Mouse (Mus musculus): ENCODE measurements around the gene Rrad. TPM values are rescaled to one million over a fixed set of nuclear protein-coding genes. Genes with fewer than 3 reads are reported as not detected.

The Rrad gene
- total RNA-seq, 2 experiments from 2014 or later: 355 to 387 TPM

GRCm38 (mm10) chr8:104620765-104621164 lies 10.4 kb downstream of the Rrad start:
- intact Hi-C loops (cut with DNase I): no loop called here
- no peak for DNase-seq

GRCm38 (mm10) chr8:104613119-104613518 lies 18.0 kb downstream of the Rrad start:
- peak in 1 of 2 experiments; percentile 38 for DNase-seq
- intact Hi-C loops (cut with DNase I): no loop called here

- intact Hi-C loops (cut with DNase I): no loop called here
- no peak for DNase-seq
Measured at GRCm38 (mm10) chr8:104611613-104612012, 19.5 kb downstream of the Rrad start.

GRCm38 (mm10) chr8:104610185-104610766 lies 20.9 kb downstream of the Rrad start:
- DNase-seq: peak; percentile 61 to 68
- intact Hi-C loops (cut with DNase I): loop anchor here (1.0 kb wide), 1 partner anchor 19 kb away; no protein-coding TSS in a partner anchor

DNA sequence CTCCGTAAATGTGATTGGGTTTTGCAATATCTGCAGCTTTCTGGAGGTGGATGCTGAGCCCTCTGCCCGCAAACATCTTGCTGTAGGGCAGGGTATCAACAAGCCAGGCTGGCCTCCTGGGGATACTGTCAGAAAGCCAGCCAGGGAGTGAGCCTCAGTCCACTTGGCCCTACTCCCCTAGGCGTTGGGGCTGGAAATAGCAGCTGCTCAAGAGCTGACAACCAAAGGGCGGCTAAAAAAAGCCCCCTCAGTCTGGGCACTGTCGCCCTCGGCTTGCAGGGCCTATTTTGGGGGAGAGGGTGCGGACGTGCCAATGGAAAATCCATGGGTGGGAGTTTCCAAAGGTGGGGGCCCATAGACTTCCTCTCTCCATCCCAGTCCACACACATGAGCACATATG lies 21.9 kb downstream of the Rrad start:
- intact Hi-C loops (cut with DNase I): loop anchor here (10.0 kb wide), 1 partner anchor 176 kb away; no protein-coding TSS in a partner anchor
- DNase-seq: peak; percentile 46 to 61

GRCm38 (mm10) chr8:104607944-104608343 lies 23.2 kb downstream of the Rrad start:
- intact Hi-C loops (cut with DNase I): loop anchor here (10.0 kb wide), 1 partner anchor 177 kb away; no protein-coding TSS in a partner anchor
- DNase-seq: peak; percentile 64 to 76

GRCm38 (mm10) chr8:104606329-104606728 lies 24.8 kb downstream of the Rrad start:
- peak in 1 of 2 experiments; percentile 40 for DNase-seq
- intact Hi-C loops (cut with DNase I): loop anchor here (10.0 kb wide), 1 partner anchor 178 kb away; no protein-coding TSS in a partner anchor

- DNase-seq: no peak
- intact Hi-C loops (cut with DNase I): loop anchor here (2.0 to 10.0 kb wide), 2 partner anchors 52 to 182 kb away; no protein-coding TSS in a partner anchor
Measured at GRCm38 (mm10) chr8:104603245-104603593, 27.9 kb downstream of the Rrad start.

DNA sequence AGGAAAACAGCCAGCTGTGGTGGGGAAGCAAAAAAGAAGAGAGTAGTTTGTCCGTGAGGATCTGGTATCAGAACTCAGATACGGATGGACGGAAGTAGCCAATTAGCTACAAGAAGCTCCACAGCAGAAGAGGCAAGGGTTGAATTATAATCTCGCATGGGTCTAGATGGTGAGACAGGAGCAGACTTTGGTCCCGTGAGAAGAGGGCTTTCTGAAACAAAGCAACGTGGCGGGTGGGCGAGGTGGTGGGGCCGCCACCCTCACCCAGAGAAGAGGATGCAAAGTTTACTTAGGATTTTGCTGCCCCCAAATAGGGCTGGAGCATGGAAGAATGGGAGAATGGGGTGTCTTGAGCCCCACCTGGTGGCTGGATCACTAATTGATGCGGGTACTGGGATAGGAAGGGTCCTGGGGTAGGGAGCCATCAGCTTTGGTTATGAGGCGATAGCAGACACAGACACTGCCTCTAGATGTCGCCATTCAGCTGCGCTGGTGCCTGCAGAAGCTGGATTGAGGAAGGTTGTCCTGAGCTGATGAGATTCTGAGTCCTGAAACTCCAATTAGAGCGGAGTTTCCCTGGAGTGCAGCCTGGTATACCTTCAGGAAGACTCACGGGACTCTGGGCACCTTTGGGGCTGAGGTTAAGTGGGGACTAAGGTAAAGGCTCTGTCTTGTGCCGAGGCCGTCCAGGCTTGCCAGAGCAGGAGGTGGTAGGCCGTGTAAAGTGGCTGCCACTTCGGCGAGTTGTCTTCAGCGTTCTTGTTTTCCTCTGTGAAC lies 28.5 kb downstream of the Rrad start:
- peak; percentile 83 to 85 for DNase-seq
- intact Hi-C loops (cut with DNase I): loop anchor here (1.0 to 10.0 kb wide), 3 partner anchors 42 to 182 kb away; no protein-coding TSS in a partner anchor

DNA sequence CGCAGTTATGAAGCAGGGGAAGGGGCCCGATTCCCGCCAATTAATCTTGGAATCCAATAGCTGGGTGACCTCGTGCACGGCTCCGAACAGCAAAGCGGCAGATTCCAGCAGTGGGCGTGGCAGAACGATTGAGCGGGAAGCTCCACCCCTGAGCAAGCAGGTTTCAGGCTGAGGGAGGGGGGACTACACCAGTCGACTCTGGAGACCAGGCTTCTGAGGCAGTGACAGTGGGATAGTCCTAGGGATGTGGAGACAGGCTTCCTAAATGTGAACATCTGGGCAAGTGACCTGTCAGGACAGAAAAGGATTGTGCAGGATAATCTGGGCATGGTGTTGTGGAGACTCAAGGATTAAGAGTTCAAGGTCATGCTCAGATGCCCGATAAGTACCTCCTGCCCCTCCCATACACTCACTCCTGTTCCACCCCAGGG lies 29.2 kb downstream of the Rrad start:
- DNase-seq: no peak
- intact Hi-C loops (cut with DNase I): loop anchor here (1.0 to 10.0 kb wide), 3 partner anchors 42 to 183 kb away; no protein-coding TSS in a partner anchor

DNA sequence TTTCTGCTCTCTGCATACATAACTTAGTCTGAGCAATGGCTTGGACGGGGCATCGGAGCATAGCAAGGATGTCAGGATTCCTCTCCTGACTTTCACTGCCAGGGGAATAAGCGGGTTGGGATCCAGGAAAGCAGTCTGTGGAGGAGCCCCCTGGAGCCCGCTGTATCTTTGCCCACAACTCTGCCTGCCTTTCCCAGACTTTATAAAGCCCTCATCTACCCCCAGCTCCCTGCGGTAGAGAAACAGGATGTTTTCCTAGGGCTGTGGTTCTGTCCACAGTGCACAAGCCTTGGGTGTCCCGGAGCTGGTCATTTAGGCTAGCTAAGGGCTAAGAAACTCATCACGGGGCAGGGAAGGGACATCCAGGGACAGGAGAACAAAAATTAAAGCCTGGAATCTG lies 29.7 kb downstream of the Rrad start:
- DNase-seq: no peak
- intact Hi-C loops (cut with DNase I): loop anchor here (10.0 kb wide), 1 partner anchor 183 kb away; no protein-coding TSS in a partner anchor

DNA sequence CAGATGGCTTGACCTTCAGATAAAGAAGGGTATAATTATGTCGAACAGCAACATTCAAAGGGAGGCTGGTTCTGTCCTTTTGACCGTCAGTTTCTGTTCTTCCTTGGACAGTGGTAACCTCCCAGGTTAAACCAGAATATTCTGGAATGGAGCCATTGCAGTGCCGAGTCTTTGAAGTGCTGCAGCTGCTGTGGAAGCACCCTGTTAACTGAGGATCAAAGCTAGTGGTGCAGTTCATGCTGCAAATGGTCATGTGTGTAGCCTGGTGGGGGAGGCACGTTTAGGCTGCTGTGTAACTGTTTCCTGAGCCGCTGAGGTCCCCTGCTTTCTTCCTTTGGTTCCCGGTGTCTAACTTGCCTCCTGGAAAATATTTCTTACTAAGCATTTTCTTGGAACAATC lies 32.6 kb downstream of the Rrad start:
- intact Hi-C loops (cut with DNase I): no loop called here
- no peak for DNase-seq

GRCm38 (mm10) chr8:104597656-104598055 lies 33.5 kb downstream of the Rrad start:
- no peak for DNase-seq
- intact Hi-C loops (cut with DNase I): no loop called here

DNA sequence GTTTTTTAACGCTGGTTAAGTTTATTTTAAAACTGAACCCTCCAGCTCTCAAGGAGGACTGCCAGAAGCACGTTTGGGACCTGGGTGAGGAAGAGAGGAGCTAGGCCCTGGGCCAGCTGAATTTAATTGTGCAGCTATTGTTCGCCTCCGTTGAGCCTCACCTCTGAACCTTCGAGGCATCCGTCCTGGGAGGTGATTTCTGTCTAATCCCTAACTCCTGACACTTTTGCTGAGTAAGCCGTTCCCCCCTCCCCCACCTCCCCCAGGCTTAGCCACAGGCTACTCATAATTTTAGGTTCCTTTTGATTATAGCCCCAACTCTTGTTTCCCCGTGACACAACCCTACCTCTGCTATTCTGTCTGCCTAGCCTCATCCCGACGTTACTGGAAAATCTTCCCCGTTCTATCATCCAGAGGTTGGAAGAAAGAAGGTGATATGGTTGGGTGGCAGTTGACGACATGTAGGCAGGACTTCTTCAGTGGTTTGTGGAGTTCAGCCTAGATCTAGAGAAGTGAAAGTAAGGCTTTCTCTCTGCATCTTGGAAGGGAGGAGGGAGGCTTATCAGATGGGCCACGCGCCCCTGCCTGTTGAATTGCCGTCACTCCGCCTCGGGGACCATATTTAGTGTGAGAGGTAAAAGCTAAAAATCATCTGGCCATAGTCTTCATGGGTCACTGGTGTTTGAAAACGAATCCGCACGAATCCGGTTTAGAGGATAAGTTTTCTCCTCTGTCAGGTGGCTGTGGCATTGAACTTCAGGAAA lies 35.2 kb downstream of the Rrad start:
- DNase-seq: no peak
- intact Hi-C loops (cut with DNase I): no loop called here

- intact Hi-C loops (cut with DNase I): no loop called here
- DNase-seq: no peak
Measured at GRCm38 (mm10) chr8:104594611-104595362, 36.3 kb downstream of the Rrad start.

GRCm38 (mm10) chr8:104593536-104594325 lies 37.4 kb downstream of the Rrad start:
- intact Hi-C loops (cut with DNase I): no loop called here

GRCm38 (mm10) chr8:104592566-104592965 lies 38.6 kb downstream of the Rrad start:
- intact Hi-C loops (cut with DNase I): no loop called here
- no peak for DNase-seq

More at GRCm38 (mm10) chr8:104593536-104594325, 37.4 kb downstream of the Rrad start:
- no peak for DNase-seq

DNA sequence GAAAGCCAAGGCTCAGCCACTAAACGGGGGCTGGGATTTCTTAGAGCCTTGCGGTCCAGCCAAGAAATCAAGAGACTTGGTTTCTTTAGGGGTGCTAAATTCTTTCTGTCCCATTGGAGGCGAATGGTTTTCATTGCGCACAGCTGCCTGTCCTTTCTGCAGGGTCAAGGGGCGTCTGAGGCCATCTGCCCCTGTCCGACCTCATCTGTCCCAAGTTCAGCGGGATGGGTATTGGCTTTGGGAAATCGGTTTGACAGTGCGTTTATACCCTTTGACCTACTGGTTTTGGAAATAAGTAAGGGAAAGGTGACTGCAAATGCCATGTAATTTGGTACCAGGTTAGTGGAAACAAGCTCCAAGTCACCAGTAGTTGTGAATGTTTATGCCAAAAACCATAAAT lies 39.3 kb downstream of the Rrad start:
- no peak for DNase-seq
- intact Hi-C loops (cut with DNase I): no loop called here

DNA sequence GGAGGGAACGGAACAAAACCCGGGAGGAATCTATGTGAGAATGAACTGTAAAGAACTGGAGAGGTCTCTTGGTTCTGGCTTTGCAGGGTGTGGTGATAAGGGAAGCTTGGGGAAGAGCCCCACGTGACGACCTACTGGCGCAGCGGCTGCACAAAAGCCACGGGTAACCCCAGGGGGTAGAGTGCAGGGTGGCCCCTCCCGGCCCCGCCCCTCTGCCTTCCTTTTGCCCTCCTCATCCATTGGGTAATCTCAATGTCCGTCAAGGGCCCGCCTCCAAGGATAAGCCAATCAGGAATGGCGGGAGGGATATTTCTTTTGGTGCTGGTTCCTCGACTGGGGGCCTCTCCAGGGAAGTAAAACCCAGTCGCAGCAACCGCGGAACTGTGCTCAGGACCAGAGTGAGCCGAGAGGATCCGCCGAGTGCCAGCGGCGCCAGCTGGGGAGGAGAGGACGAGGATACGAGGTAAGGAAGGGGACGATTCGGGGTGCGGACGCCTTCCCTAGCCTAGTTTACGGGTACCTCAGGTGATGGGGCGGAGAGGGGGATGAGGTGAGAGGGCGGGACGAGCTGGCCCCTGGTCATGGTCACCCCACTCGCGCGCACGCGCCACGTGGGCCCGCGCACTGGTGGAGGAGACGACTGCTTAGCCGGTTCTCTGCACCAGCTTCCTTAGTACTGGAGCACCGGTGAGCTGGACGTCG lies 39.8 kb downstream of the Rrad start, which contains the start of gene Pdp2:
Gene Pdp2 (plus strand): TSS at position 319 of the 702 bp plus-strand sequence.
- intact Hi-C loops (cut with DNase I): no loop called here

More for the DNA sequence above, 39.8 kb downstream of the Rrad start, which contains the start of gene Pdp2:
- DNase-seq: peak; percentile 91 to 92

All from heart, postnatal 36 days (tissue).